Mouse (Mus musculus): ENCODE data around the gene Nfil3.

DNA sequence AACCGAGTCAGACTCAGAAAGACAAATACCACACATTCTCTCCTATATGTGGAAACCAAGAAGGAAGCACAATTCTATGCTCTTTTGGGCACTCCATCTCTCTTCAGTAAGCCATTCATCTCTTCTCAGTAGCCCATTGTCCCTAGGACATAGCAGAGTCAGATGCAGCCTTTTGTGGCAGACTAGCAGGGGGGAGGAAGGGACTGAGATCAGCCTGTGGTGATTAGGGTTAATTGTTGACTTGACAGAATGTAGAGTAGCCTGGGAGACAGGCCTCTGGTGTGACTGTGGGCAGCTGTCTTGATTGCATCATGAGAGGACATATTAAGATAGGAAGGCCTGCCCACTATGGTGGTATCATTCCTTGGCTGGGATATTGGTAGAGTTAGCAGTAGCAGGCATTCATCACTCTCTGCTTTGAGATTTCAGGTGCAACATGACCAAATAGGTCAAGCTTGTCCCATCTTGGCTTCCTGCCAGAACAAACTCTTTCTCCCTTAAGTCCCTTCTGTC lies 37.9 kb downstream of the Nfil3 start:
- TF ChIP-seq HCFC1 (IDR thresholded peaks at IDR 0.05; ENCODE audit: borderline replicate concordance, insufficient read depth, low read length) (no peak), ZC3H11A (IDR thresholded peaks at IDR 0.05; ENCODE audit: borderline replicate concordance, low read depth, low read length) (no peak), ZNF384 (IDR thresholded peaks at IDR 0.05; ENCODE audit: low read depth, low read length) (no peak), CHD2 (IDR thresholded peaks at IDR 0.05; ENCODE audit: low read depth, low read length) (no peak), MAFK (IDR thresholded peaks at IDR 0.05; ENCODE audit: insufficient read depth, low read depth, low read length) (no peak)

Measured in ES-E14 (cell line).